Mouse (Mus musculus) megakaryocyte progenitor cell, adult 5-6 weeks (primary cell): ENCODE data around the gene Dnajb2. TPM values are rescaled to one million over a fixed set of nuclear protein-coding genes. Genes with fewer than 3 reads are reported as not detected.

Experiments
- ATAC-seq: replicated peaks from 2 replicates; pipeline ENCODE4 v1.8.0; 2016; ENCODE audit warnings: mild to moderate bottlenecking, moderate TSS enrichment, inconsistent platforms; ENCODE audit not compliant: poor library complexity
- total RNA-seq, 2 experiments: library from RNA; stranded (forward) in 1 of 2; stranded (reverse) in 1 of 2; fragments of 157-497, 149-512 nt in 1 of 2; fragments of 200-1000 nt in 1 of 2; gene quantifications; 2 replicates each; pipeline versions ENCODE4 v1.2.3 to v1.2.4; 2015 to 2017

Gene Dnajb2
- total RNA-seq, 2 experiments from 2014 or later = 1.8 to 1.9 TPM

DNA sequence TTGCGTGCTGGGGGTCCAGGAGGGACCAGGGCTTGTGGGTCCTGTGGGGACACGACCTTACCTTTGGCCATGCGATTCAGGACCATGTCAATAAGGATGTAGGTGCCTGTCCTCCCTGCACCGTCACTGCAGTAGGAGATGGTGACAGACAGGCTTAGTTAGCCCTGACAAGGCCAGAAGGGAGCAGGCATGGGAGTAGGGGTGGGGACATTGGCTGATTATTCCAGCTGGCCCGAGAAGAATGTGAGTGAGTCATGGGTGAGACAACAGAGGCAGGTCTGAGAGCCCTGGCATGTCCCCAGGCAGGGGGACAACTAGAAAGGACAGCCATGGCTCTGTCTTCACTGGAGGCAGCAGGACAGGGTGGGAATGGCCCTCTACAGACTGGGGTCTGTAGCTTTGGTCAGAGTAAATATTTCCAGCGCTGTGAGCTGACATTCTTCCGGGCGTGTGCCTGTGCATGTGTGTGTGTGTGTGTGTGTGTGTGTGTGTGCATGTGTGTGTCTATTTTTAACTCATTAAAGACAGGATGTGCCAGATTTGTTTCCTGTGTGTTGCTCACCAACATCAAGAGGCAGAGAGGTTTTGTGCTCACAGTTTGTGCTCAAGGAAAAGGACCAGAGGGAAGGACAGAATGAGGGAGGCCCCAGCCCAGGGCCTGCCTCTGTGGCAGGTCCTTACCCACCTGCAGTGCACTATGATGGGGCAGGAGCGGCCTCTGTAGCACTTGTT, 12.0 kb downstream of the Dnajb2 start:
- no peak for ATAC-seq

DNA sequence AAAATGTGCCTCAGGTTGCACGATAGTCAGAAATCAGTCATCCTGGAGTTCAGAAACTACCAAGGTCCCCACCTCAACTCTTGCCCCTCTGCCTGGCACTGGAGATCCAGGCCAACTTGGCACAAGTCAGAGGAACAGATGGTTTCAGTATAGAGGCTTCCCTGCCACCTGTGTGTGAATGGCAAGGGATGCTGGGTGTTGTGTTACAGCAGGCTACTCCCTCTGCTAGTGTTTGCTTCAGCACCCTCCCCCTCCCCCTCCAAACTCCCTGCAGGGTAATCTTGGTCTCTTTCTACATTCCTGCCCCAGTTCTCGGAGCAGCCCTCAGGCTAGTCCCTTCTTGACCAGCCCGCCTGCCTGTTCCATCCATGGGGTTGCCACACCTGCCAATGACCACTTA, 14.3 kb downstream of the Dnajb2 start:
- no peak for ATAC-seq

DNA sequence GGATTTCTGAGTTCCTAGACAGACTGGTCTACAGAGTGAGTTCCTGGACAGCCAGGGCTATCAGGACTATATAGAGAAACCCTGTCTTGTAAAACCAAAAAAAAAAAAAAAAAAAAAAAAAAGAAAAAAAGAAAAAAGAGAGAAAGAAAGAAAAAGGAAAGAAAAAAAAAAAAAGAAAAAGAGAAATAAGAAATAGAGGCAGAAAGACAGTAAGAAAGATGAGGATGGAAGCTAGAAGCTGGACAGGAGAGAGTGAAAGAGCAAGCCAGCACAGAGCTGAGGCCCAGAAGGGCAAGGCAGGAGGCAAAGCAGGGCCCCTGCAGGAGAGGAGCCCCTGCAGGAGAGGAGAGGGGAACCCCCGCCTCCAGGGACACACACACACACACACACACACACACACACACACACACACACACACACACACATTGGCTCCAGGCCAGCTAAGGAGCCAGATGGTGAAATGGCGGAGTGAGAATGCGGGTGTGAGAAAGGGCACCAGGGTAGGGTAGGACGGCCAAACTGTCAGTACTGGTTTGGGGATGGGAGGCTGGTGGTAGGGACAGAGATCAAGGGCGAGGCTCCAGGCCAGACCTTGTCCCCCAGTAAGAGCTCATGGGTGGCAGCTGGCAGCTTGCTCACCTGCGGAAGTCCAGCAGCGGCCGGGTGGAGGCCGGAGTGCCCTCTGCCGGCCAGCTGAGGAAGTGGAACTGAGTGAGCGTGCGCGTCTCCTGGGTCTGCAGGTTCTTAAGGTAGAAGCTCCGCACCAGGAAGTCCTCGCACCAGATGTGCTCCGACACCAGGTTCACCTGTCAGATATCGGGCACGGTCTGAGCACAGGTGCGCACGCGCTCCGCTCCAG, 15.1 kb downstream of the Dnajb2 start:
- peak; percentile 80 for ATAC-seq

- ATAC-seq = no peak
These were observed 16.1 kb downstream of the Dnajb2 start for GRCm38 (mm10) chr1:75252308-75252707.

GRCm38 (mm10) chr1:75253029-75253428, 16.8 kb downstream of the Dnajb2 start:
- no peak for ATAC-seq

DNA sequence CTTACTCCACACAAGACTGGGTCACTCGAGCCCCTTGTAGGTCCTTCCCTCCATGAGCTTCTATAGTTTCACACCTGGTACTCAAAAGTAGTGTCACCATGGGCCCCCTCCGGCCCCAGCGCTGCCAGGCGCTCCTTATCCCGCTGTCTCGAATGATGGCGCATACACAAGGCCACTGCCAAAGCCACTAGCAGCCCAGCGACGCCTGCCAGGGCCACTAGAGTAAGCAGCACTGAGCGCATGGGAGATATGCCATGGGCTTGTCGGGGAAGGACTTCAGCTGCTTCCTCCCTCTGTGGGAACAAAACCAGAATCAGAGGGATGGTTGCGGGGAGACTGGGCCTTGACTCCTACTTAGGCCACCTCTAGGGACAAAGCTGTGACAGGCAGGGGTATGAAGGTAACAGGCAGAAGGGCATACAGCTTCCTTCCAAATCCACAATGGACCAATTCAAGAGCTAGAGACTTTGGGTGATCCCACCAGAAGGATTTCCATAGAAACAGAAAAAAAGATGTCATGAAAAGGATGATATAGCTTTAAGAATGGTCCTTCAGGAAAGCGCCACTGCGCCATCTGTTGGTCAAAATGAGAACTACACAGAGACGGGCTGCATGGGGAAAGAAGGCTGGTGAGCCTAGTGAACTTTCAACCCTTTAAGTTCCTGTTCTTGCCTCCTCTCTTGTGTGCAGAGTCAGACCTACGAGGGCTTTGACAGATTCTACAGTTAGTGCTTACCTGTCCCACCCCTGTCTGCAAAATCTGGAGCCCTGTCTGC, 17.8 kb downstream of the Dnajb2 start:
- ATAC-seq = peak; percentile 72

- no peak for ATAC-seq
These were observed 18.4 kb downstream of the Dnajb2 start for GRCm38 (mm10) chr1:75254625-75255013.

DNA sequence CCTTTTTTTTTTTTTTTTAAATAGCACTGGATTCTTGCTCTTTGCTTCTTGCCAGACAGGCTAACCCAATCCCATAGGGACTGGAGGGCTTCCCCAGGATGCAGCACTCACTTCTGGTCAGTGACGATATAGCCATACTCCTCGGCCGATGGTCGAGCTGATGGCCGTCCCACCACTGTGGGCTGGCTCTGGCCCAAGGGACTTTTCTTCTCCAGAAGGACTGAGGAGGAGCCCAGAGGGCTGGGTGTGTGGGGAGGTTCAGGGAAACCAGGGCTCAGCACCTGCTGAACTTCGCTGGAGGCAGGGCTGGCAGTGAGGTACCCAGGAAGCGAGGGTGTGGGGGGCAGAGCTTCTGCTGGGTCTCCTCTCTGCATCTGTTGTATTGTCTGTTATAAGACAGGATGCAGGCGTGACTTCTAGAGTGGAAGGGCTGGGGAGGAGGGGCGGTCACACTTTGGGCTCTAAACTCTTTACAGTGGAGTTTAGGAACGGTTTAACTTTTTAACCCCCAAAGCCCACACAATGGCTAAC, 19.4 kb downstream of the Dnajb2 start:
- no peak for ATAC-seq

DNA sequence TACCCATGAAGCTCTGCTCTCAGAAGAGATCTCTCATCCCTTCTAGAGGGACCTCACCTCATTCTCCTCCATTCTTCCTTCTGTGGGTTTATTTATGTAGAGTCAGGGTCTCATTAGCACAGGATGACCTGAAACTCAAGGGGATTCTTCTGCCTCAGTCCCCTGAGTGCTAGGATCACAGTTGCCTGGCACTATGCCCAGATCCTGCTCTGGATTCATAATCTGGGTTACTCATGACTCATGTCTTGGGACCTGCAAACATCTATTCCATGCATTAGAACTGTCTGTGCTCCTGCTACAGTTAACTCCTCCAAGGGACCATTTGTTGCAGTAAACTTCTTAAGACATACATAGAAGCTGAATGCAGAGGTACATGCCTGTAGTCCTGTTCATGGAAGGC, 25.1 kb downstream of the Dnajb2 start:
- no peak for ATAC-seq

DNA sequence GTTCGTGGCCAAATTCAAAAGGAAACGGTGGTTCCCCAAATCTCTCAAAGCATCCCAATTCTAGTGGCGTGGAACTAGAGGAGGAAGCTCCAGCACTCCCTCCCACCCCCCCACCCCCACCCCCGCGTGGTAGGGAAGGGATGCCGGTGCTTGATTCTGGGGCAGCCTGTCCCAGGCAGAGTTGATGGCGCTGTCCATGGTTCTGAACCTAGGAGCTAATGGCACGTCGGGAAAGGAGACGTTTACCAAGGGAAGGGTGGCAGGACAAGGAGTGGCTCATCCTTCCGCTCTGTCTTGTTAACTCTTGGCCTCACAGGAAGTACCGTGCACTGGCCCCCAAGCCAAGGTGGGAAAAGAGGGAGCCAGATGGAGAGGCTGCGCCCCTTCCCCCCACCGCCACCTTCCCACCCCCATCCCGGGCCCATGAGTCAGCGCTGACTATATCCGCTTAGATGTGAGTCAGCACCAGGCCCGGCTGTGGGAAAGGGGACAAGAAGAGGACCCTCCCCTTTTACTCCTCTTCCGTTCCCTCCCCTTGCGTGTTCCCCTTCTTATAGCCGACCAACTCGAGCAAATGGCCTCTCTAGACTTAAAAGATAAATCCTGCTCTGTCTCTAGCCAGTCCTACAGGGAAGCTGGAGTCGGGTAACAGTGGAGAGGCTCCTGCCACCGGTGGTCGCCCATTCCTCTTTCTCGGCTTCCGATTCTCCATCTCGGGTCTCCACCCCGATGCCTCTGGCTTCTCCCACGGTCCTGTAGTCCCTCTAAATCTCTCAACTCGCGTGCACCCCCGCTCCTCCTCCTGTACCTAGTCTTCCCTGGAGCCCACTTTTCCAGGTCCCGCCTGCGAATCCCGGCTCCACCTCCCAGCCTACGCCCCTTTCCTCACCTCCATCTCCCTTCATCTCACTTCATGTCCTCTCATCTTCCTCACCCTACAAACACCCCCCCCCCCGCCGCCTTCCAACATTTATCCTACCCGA, 27.1 kb downstream of the Dnajb2 start:
- peak; percentile 92 for ATAC-seq

DNA sequence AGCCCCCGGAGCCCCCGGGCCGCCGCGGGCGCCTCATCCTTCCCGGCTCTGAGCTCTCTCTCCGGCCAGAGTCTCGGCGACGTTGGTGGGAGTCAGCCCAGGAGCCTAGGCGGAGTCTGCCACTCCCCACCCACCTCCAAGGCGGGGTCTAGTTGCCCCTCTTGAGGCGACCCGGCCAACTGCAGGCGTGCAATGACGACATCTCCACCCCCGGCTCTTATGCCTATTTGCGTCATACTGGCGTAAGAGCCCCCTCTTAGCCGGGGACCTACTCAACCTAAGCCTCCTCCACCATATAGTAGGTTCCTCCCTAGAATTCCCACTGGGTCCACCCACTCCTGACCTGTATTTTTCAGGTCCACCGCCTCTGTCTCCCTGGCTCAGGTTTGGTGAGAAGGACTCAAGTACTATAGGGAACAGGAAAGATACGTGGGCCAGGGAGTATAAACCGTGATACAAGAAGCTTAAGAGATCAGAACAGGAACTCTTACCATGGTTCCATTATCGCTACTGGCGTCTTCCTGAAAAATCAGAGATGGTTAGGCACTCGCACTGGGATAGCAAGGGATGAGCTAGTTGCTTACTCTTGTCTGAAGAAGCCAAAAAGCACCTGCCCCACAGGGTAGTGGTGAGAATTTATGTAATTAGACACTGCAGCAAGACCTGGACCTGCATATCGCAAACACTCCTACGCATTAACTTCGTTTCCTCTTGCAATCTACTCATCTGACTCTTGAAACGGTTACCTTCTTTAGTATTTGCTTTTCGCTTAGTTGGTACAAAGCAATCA, 28.1 kb downstream of the Dnajb2 start, which contains the start of gene Ptprn:
Ptprn (minus strand) TSS at position 412 of the 790 bp plus-strand sequence.
- ATAC-seq = no peak

GRCm38 (mm10) chr1:75277195-75278188, 41.3 kb downstream of the Dnajb2 start:
- peak; percentile 73 for ATAC-seq

- no peak for ATAC-seq
These were observed 42.0 kb downstream of the Dnajb2 start, which contains the start of gene Resp18 for GRCm38 (mm10) chr1:75278228-75278627. Gene Resp18 (minus strand): TSS chr1:75278415.

- no peak for ATAC-seq
These were observed 46.8 kb downstream of the Dnajb2 start for GRCm38 (mm10) chr1:75283017-75283416.

DNA sequence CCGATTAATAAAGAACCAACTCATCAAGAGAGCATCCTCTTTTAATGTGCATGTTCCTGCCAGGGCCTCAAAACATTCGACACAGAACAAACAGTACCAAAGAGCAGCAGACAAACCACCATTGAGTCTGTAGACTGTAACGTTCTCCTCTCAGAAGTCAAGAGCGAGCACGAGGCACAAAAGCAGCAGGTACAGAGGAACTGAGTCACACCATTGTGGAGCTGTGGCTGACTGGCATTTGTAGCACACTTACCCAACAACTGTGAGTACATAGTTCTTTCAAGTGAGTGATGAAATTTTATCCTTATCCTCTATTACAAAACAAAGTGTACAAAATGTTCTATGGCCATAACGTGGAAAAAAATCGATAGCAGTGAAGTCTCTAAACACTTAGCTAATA, 48.7 kb downstream of the Dnajb2 start:
- no peak for ATAC-seq

DNA sequence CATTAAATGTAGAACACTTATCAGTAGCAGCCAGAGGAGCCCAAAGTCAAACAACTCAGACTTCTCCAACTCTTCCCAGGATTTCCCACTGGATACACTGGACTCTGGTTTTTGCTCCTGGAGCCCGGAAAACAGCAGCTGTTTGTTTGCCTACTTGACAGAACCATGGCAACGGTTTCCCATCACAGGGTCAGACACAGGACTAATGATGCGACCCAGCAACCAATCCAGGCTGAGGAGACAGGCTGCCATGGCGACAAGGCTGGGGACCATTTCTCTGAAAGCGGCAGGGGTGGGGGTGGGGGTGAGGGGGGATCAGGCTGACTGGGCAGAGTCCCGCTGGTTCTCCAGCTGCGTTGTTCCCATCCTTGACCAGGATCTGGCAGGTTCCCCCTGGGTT, 53.2 kb downstream of the Dnajb2 start:
- ATAC-seq = no peak

DNA sequence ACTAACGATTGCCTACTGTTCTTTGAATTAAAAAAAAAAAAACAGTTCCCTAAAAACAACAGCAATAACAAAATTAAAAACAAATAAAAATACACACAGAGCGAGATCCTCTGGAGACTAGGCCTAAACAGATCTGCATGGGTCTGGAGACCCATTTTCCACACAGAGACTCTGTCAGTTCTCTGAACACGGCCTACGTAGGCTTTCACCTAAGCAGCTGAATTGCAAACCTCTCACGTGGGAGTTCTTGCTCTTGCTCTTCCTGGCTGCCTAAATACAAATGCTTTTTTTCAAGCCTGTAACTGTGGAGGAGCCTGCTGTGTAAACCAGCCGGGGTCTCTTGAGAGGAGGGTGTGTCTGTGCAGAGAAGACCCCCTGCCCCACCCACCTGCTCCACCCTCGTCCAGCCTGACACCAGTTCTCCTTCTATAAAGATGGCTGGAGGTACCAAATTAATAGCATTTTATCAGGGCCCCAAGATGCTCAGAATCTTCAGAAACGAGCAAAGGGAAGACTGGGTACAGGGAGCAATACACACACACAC, 53.8 kb downstream of the Dnajb2 start:
- no peak for ATAC-seq
